Mouse (Mus musculus): ENCODE results near the gene Ubl3.

The Ubl3 gene

GRCm38 (mm10) chr5:148559261-148559958 lies 6.8 kb upstream of the Ubl3 start:
- DNase-seq, result no peak

GRCm38 (mm10) chr5:148558472-148558871 lies 5.9 kb upstream of the Ubl3 start:
- no peak for DNase-seq

- DNase-seq, result peak; percentile 5
Observed at GRCm38 (mm10) chr5:148556509-148556908, 3.9 kb upstream of the Ubl3 start.

- DNase-seq, result peak; percentile 19
Observed at GRCm38 (mm10) chr5:148555156-148555555, 2.6 kb upstream of the Ubl3 start.

GRCm38 (mm10) chr5:148554701-148555100 lies 2.1 kb upstream of the Ubl3 start:
- no peak for DNase-seq

- DNase-seq, result peak; percentile 38
Observed at GRCm38 (mm10) chr5:148554242-148554641, 1.7 kb upstream of the Ubl3 start.

GRCm38 (mm10) chr5:148553723-148554122 lies 1.1 kb upstream of the Ubl3 start:
- DNase-seq, result peak; percentile 52

GRCm38 (mm10) chr5:148551764-148552136 lies 839 bp downstream of the Ubl3 start:
- peak; percentile 62 for DNase-seq

- DNase-seq, result peak; percentile 72
Observed at GRCm38 (mm10) chr5:148550821-148551763, 1.5 kb downstream of the Ubl3 start.

- DNase-seq, result peak; percentile 49
Observed at GRCm38 (mm10) chr5:148550393-148550792, 2.2 kb downstream of the Ubl3 start.

- peak; percentile 27 for DNase-seq
Observed at GRCm38 (mm10) chr5:148549307-148549706, 3.3 kb downstream of the Ubl3 start.

GRCm38 (mm10) chr5:148548568-148548967 lies 4.0 kb downstream of the Ubl3 start:
- DNase-seq, result peak; percentile 34

- peak; percentile 57 for DNase-seq
Observed at GRCm38 (mm10) chr5:148547870-148548456, 4.6 kb downstream of the Ubl3 start.

- no peak for DNase-seq
Observed at GRCm38 (mm10) chr5:148546970-148547369, 5.6 kb downstream of the Ubl3 start.

- DNase-seq, result no peak
Observed at GRCm38 (mm10) chr5:148544733-148545132, 7.9 kb downstream of the Ubl3 start.

- DNase-seq, result no peak
Observed at GRCm38 (mm10) chr5:148542196-148542595, 10.4 kb downstream of the Ubl3 start.

GRCm38 (mm10) chr5:148535669-148536430 lies 16.7 kb downstream of the Ubl3 start:
- no peak for DNase-seq

- peak; percentile 56 for DNase-seq
Observed at GRCm38 (mm10) chr5:148534644-148535043, 17.9 kb downstream of the Ubl3 start.

GRCm38 (mm10) chr5:148533924-148534323 lies 18.7 kb downstream of the Ubl3 start:
- DNase-seq, result no peak

GRCm38 (mm10) chr5:148532201-148532600 lies 20.4 kb downstream of the Ubl3 start:
- DNase-seq, result no peak

- no peak for DNase-seq
Observed at GRCm38 (mm10) chr5:148527632-148528031, 25.0 kb downstream of the Ubl3 start.

- no peak for DNase-seq
Observed at GRCm38 (mm10) chr5:148526631-148527030, 26.0 kb downstream of the Ubl3 start.

Measured in cerebellum, adult 9-10 months (tissue).